In the genomic region with DNA sequence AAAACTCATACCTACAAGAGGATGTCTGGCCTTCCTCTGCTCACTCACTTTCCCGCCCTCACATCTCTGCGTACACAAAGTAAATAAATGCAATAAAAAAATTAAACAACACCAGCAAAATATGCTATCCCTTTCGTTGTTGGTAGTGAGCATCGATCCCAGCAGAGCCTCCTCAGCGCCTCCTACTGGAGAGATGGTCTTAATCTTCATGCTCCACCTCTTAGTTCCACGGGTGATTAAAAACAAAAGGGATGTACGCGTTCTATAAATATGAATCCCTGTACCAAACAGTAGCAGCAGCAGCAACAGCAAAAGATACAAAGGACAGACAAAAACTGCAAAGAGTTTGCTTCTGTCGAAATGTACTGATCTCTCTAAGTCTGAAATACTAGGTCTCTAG, we compare ENCODE assay signal across 19 mouse cellular contexts.
DNase-seq lines count a peak whose midpoint lies in the region; ATAC-seq and TF ChIP-seq lines count a peak whose summit lies in the region.
"Had no signal": no experiment of that assay in that cellular context is flagged by ENCODE, and none has a peak within 500 bp of the region (broad histone marks: within the 10 kb centered on the region; RNA-seq: fewer than 3 reads in every experiment).

No protein-coding gene starts in this region.

- no peak overlapping the region for H3K4me3 ChIP-seq in kidney, adult 2 months (ENCODE audit: insufficient read depth, low read depth, low read length)
- no peak overlapping the region for H3K4me3 ChIP-seq in lung, embryonic 14.5 days (ENCODE audit: low read depth, low read length)
- H3K4me3 ChIP-seq in MEL (ENCODE audit: control insufficient read depth in 1 of 2, insufficient read depth in 1 of 2, low read depth in 2 of 2, low read length in 2 of 2) = no peak overlapping the region
- H3K4me3 ChIP-seq: forebrain, embryonic 10.5 days; hindbrain, embryonic 15.5 days; limb, embryonic 12.5 days; myocyte; stomach, embryonic 15.5 days had no signal

- H3K9me3 ChIP-seq in lung, embryonic 14.5 days (ENCODE audit: low read depth, low read length) = no peaks in the 10 kb centered on the region
- no peaks in the 10 kb centered on the region for H3K9me3 ChIP-seq in MEL (replicated peaks; ENCODE audit: insufficient read depth, low read length)
- H3K9me3 ChIP-seq: forebrain, embryonic 10.5 days; hindbrain, embryonic 15.5 days; limb, embryonic 12.5 days; stomach, embryonic 15.5 days had no signal

- H3K4me1 ChIP-seq in kidney, adult 2 months (ENCODE audit: control insufficient read depth, insufficient read depth, low read length) = no peaks in the 10 kb centered on the region
- H3K4me1 ChIP-seq in lung, embryonic 14.5 days (ENCODE audit: insufficient read depth) = no peaks in the 10 kb centered on the region
- H3K4me1 ChIP-seq in MEL (ENCODE audit: control insufficient read depth in 1 of 2, insufficient read depth in 2 of 2, low read length in 2 of 2) = no peaks in the 10 kb centered on the region
- H3K4me1 ChIP-seq: stomach, embryonic 15.5 days had no signal

- no peak for TF ChIP-seq RAD21 in MEL (IDR thresholded peaks at IDR 0.05; ENCODE audit: low read depth, low read length)

- H3K79me2 ChIP-seq in MEL (ENCODE audit: control insufficient read depth, insufficient read depth, low read length, poor library complexity) = no peaks in the 10 kb centered on the region

- no peak for TF ChIP-seq EP300 in MEL (IDR thresholded peaks at IDR 0.05; ENCODE audit: low read depth in 1 of 2, low read length in 2 of 2)

- 92% methylated on average over 9 of the region's 9 CpGs for WGBS in kidney, adult 2 months
- WGBS in lung, embryonic 14.5 days = 78% methylated on average over 9 of the region's 9 CpGs

- ATAC-seq in lung, embryonic 14.5 days (ENCODE audit: insufficient read depth) = no peak

- no peaks in the 10 kb centered on the region for H3K27me3 ChIP-seq in kidney, adult 2 months (replicated peaks; ENCODE audit: control insufficient read depth, insufficient read depth, low read length)
- H3K27me3 ChIP-seq in lung, embryonic 14.5 days (ENCODE audit: insufficient read depth, low read length) = no peaks in the 10 kb centered on the region
- no peaks in the 10 kb centered on the region for H3K27me3 ChIP-seq in MEL (ENCODE audit: control insufficient read depth in 1 of 2, insufficient read depth in 2 of 2, low read length in 2 of 2)
- H3K27me3 ChIP-seq: hindbrain, embryonic 15.5 days; limb, embryonic 12.5 days; stomach, embryonic 15.5 days had no signal

- TF ChIP-seq CTCF in kidney, adult 2 months (conservative IDR thresholded peaks at IDR 0.05; ENCODE audit: insufficient read depth, insufficient read length, low read depth, low read length) = 0 out of 2 replicates have a peak, but pooled peaks have one; percentile 13
- peak; percentile 17; the same call in 1 of the 2 replicates for TF ChIP-seq CTCF in lung, embryonic 14.5 days (IDR thresholded peaks at IDR 0.05; ENCODE audit: low read depth)
- TF ChIP-seq CTCF in MEL (IDR thresholded peaks at IDR 0.05 in 2 of 3, conservative IDR thresholded peaks at IDR 0.05 in 1 of 3; ENCODE audit: control insufficient read depth in 1 of 3, insufficient read depth in 1 of 3, low read depth in 2 of 3, low read length in 3 of 3, poor library complexity in 1 of 3, severe bottlenecking in 1 of 3) = peak; percentile 22 to 25 (median 23); a peak in 4 of 6 replicates

- no peak overlapping the region for H3K9ac ChIP-seq in lung, embryonic 14.5 days
- no peak overlapping the region for H3K9ac ChIP-seq in MEL (ENCODE audit: control insufficient read depth, low read depth, low read length, poor library complexity, severe bottlenecking)
- H3K9ac ChIP-seq: hindbrain, embryonic 15.5 days; limb, embryonic 12.5 days; stomach, embryonic 15.5 days had no signal

- no peak overlapping the region for H3K27ac ChIP-seq in kidney, adult 2 months (ENCODE audit: insufficient read depth, low read depth, low read length)
- H3K27ac ChIP-seq in lung, embryonic 14.5 days (ENCODE audit: low read depth) = no peak overlapping the region
- H3K27ac ChIP-seq in MEL (ENCODE audit: control insufficient read depth, low read depth, low read length) = no peak overlapping the region
- H3K27ac ChIP-seq: forebrain, embryonic 10.5 days; hindbrain, embryonic 15.5 days; limb, embryonic 12.5 days; stomach, embryonic 15.5 days had no signal

- DNase-seq in kidney, adult 2 months = peak; percentile 3
- DNase-seq in kidney, postnatal 25 days = no peak
- no peak for DNase-seq in lung, embryonic 14.5 days
- no peak for DNase-seq in lung, postnatal 10 days
- no peak for DNase-seq in MEL (ENCODE audit: low read depth, low spot score)
- DNase-seq in testis, postnatal 10 days (ENCODE audit: low spot score) = peak; percentile 43
- DNase-seq in spleen, adult 12 weeks (ENCODE audit: low spot score) = no peak
- DNase-seq: adrenal gland, adult 2 months; cerebellum, adult 8-10 months; heart, postnatal 36 days; kidney, adult 11 months; lung, adult 2 months; midbrain, embryonic 14.5 days; right cerebral cortex, postnatal 25 days had no signal

- H3K4me2 ChIP-seq in lung, embryonic 14.5 days = no peak overlapping the region
- H3K4me2 ChIP-seq: hindbrain, embryonic 15.5 days; limb, embryonic 12.5 days; stomach, embryonic 15.5 days had no signal

- TF ChIP-seq POLR2A in kidney, adult 2 months (IDR thresholded peaks at IDR 0.05; ENCODE audit: low read depth, low read length) = no peak
- TF ChIP-seq POLR2A in MEL (IDR thresholded peaks at IDR 0.05; ENCODE audit: control insufficient read depth in 1 of 2, insufficient read depth in 1 of 2, low read depth in 1 of 2, low read length in 2 of 2, poor library complexity in 1 of 2) = no peak

- H3K36me3 ChIP-seq in kidney, adult 2 months (ENCODE audit: control insufficient read depth, insufficient read depth, low read length) = no peaks in the 10 kb centered on the region
- no peaks in the 10 kb centered on the region for H3K36me3 ChIP-seq in lung, embryonic 14.5 days (ENCODE audit: insufficient read depth)
- no peaks in the 10 kb centered on the region for H3K36me3 ChIP-seq in MEL (ENCODE audit: control insufficient read depth in 1 of 2, insufficient read depth in 2 of 2, low read length in 2 of 2)
- H3K36me3 ChIP-seq: forebrain, embryonic 10.5 days; hindbrain, embryonic 15.5 days; limb, embryonic 12.5 days; stomach, embryonic 15.5 days had no signal

TF ChIP-seq in MEL, 35 proteins besides CTCF, POLR2A, EP300 and RAD21:
- TF ChIP-seq TBP (IDR thresholded peaks at IDR 0.05; ENCODE audit: low read depth, low read length) (no peak), ETS1 (IDR thresholded peaks at IDR 0.05; ENCODE audit: low read depth, low read length) (no peak), USF2 (IDR thresholded peaks at IDR 0.05; ENCODE audit: borderline replicate concordance in 1 of 2, insufficient read depth in 1 of 2, low read depth in 1 of 2, low read length in 2 of 2) (no peak), POLR2AphosphoS5 (IDR thresholded peaks at IDR 0.05; ENCODE audit: borderline replicate concordance, low read depth, low read length) (no peak), MAX (IDR thresholded peaks at IDR 0.05; ENCODE audit: low read length) (no peak), USF1 (IDR thresholded peaks at IDR 0.05; ENCODE audit: low read depth, low read length) (no peak), ZC3H11A (IDR thresholded peaks at IDR 0.05; ENCODE audit: low read depth, low read length) (no peak), ELF1 (IDR thresholded peaks at IDR 0.05; ENCODE audit: low read depth, low read length) (no peak), E2F4 (IDR thresholded peaks at IDR 0.05; ENCODE audit: borderline replicate concordance, low read depth, low read length) (no peak), POLR2AphosphoS2 (IDR thresholded peaks at IDR 0.05; ENCODE audit: low read length) (no peak), BHLHE40 (IDR thresholded peaks at IDR 0.05; ENCODE audit: borderline replicate concordance, low read depth, low read length) (no peak), TAL1 (IDR thresholded peaks at IDR 0.05; ENCODE audit: low read length) (no peak), SIN3A (IDR thresholded peaks at IDR 0.05; ENCODE audit: low read length) (no peak), RCOR1 (IDR thresholded peaks at IDR 0.05; ENCODE audit: low read depth, low read length) (no peak), NRF1 (IDR thresholded peaks at IDR 0.05; ENCODE audit: insufficient read depth, low read depth, low read length, poor library complexity, severe bottlenecking) (no peak), ZMIZ1 (IDR thresholded peaks at IDR 0.05; ENCODE audit: low read depth, low read length) (no peak), TCF12 (IDR thresholded peaks at IDR 0.05; ENCODE audit: low read depth, low read length) (no peak)

Comparison
In these comparisons a context has a peak if more than half of its experiments do, and no peak if none do; other contexts are left out.
1. DNase-seq: peak in kidney, adult 2 months (single experiment) and testis, postnatal 10 days (single experiment); none in kidney, postnatal 25 days (0 of 2), lung, embryonic 14.5 days (single experiment), lung, postnatal 10 days (single experiment), MEL (single experiment) and spleen, adult 12 weeks (single experiment).
2. Peak in every context shown above with its lines, with median percentiles within 50 percentile points of each other: CTCF ChIP-seq.